Mouse (Mus musculus): Measurements from ENCODE around the gene Grin2d. TPM values are rescaled to one million over a fixed set of nuclear protein-coding genes. Genes with fewer than 3 reads are reported as not detected.
A peak's percentile ranks its signal among the peaks of the same experiment; 100 is the strongest.

Gene Grin2d
- polyA plus RNA-seq, 1 experiment, result 1.1 TPM

DNA sequence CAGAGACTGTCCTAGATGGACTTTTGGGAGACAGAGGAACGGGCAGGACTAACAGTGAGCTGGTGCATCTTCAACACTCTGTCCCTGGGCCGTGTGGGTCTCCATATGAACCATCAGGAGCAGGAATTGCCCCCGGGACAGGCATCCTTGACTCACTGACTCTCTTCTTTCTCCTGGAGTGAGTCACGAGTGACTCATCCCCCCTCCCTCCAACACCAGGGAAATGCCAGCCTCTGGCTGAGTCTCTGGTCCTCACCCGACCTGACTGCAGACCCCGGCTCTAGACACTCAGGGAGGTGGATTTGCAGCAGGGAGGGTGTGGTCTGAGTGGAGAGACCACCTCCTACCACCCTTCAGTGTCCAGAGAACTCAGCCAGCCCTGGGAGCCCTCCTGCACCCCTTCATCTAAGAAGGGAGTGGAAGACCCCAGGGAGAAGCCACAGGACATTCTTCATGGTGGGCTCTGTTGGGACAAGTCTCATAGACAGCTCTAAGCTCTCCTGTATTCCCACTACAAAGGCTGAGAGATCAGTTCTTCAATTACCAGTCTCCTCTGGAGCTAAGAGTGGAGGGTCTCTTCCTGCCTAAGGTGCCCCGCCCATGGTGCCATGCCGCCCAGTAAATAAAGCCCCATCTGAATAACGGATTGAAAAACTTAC is 42.5 kb upstream of the Grin2d start:
- no peaks in the 10 kb centered on the region for H3K36me3 ChIP-seq (ENCODE audit: control insufficient read depth, insufficient read depth, low read length)
- peak overlapping the region; percentile 84 for H3K27ac ChIP-seq (ENCODE audit: control insufficient read depth, insufficient read depth, low read length)
- H3K4me1 ChIP-seq (replicated peaks; ENCODE audit: control insufficient read depth, insufficient read depth, low read length), result peaks cover 66% of the 10 kb centered on the region
- TF ChIP-seq POLR2A (IDR thresholded peaks at IDR 0.05; ENCODE audit: control insufficient read depth, extremely low read depth, insufficient read depth, low read length, poor library complexity), result no peak
- WGBS, result 2% methylated on average over 9 of the region's 9 CpGs
- peak; percentile 36 for DNase-seq
- H3K27me3 ChIP-seq (ENCODE audit: control insufficient read depth, insufficient read depth, low read length), result no peaks in the 10 kb centered on the region
- peak overlapping the region; percentile 64 for H3K4me3 ChIP-seq (ENCODE audit: control insufficient read depth, insufficient read depth, low read length)

GRCm38 (mm10) chr7:45919761-45920160 is 41.6 kb upstream of the Grin2d start:
- 27% methylated on average over 4 of the region's 4 CpGs for WGBS
- TF ChIP-seq CTCF (IDR thresholded peaks at IDR 0.05; ENCODE audit: borderline replicate concordance, control insufficient read depth, extremely low read depth, insufficient read depth, low read length, poor library complexity), result no peak
- TF ChIP-seq POLR2A (IDR thresholded peaks at IDR 0.05; ENCODE audit: control insufficient read depth, extremely low read depth, insufficient read depth, low read length, poor library complexity), result no peak

GRCm38 (mm10) chr7:45919083-45919671 is 41.0 kb upstream of the Grin2d start:
- no peak overlapping the region for H3K4me3 ChIP-seq (ENCODE audit: control insufficient read depth, insufficient read depth, low read length)
- DNase-seq, result peak; percentile 43
- no peak overlapping the region for H3K27ac ChIP-seq (ENCODE audit: control insufficient read depth, insufficient read depth, low read length)
- peak; percentile 79; the same call in 1 of the 2 replicates for TF ChIP-seq CTCF (IDR thresholded peaks at IDR 0.05; ENCODE audit: borderline replicate concordance, control insufficient read depth, extremely low read depth, insufficient read depth, low read length, poor library complexity)
- TF ChIP-seq POLR2A (IDR thresholded peaks at IDR 0.05; ENCODE audit: control insufficient read depth, extremely low read depth, insufficient read depth, low read length, poor library complexity), result no peak
- H3K36me3 ChIP-seq (ENCODE audit: control insufficient read depth, insufficient read depth, low read length), result no peaks in the 10 kb centered on the region
- peaks cover 76% of the 10 kb centered on the region for H3K4me1 ChIP-seq (replicated peaks; ENCODE audit: control insufficient read depth, insufficient read depth, low read length)
- 87% methylated on average over 14 of the region's 14 CpGs for WGBS
- no peaks in the 10 kb centered on the region for H3K27me3 ChIP-seq (ENCODE audit: control insufficient read depth, insufficient read depth, low read length)

More at GRCm38 (mm10) chr7:45919761-45920160, 41.6 kb upstream of the Grin2d start:
- H3K27me3 ChIP-seq (ENCODE audit: control insufficient read depth, insufficient read depth, low read length), result no peaks in the 10 kb centered on the region
- peak overlapping the region; percentile 84 for H3K27ac ChIP-seq (ENCODE audit: control insufficient read depth, insufficient read depth, low read length)
- H3K4me1 ChIP-seq (replicated peaks; ENCODE audit: control insufficient read depth, insufficient read depth, low read length), result peaks cover 73% of the 10 kb centered on the region
- DNase-seq, result no peak
- peak overlapping the region; percentile 64 for H3K4me3 ChIP-seq (ENCODE audit: control insufficient read depth, insufficient read depth, low read length)
- H3K36me3 ChIP-seq (ENCODE audit: control insufficient read depth, insufficient read depth, low read length), result no peaks in the 10 kb centered on the region

GRCm38 (mm10) chr7:45917926-45918325 is 39.7 kb upstream of the Grin2d start:
- Histone ChIP-seq H3K4me3 (ENCODE audit: control insufficient read depth, insufficient read depth, low read length) (no peak overlapping the region), H3K27ac (ENCODE audit: control insufficient read depth, insufficient read depth, low read length) (peak overlapping the region; percentile 80; the same call in 1 of the 2 replicates), H3K36me3 (ENCODE audit: control insufficient read depth, insufficient read depth, low read length) (no peaks in the 10 kb centered on the region), H3K4me1 (replicated peaks; ENCODE audit: control insufficient read depth, insufficient read depth, low read length) (peaks cover 75% of the 10 kb centered on the region), H3K27me3 (ENCODE audit: control insufficient read depth, insufficient read depth, low read length) (no peaks in the 10 kb centered on the region)
- DNase-seq, result no peak
- WGBS, result 72% methylated on average over 15 of the region's 15 CpGs
- TF ChIP-seq POLR2A (IDR thresholded peaks at IDR 0.05; ENCODE audit: control insufficient read depth, extremely low read depth, insufficient read depth, low read length, poor library complexity) (no peak), CTCF (IDR thresholded peaks at IDR 0.05; ENCODE audit: borderline replicate concordance, control insufficient read depth, extremely low read depth, insufficient read depth, low read length, poor library complexity) (no peak)

- H3K27ac ChIP-seq (ENCODE audit: control insufficient read depth, insufficient read depth, low read length), result peak overlapping the region; percentile 80
- no peaks in the 10 kb centered on the region for H3K36me3 ChIP-seq (ENCODE audit: control insufficient read depth, insufficient read depth, low read length)
- H3K4me3 ChIP-seq (ENCODE audit: control insufficient read depth, insufficient read depth, low read length), result peak overlapping the region; percentile 36
- TF ChIP-seq POLR2A (IDR thresholded peaks at IDR 0.05; ENCODE audit: control insufficient read depth, extremely low read depth, insufficient read depth, low read length, poor library complexity) (no peak), CTCF (IDR thresholded peaks at IDR 0.05; ENCODE audit: borderline replicate concordance, control insufficient read depth, extremely low read depth, insufficient read depth, low read length, poor library complexity) (0 out of 2 replicates have a peak, but pooled peaks have one; percentile 2)
- H3K4me1 ChIP-seq (replicated peaks; ENCODE audit: control insufficient read depth, insufficient read depth, low read length), result peaks cover 67% of the 10 kb centered on the region
- 25% methylated on average over 13 of the region's 13 CpGs for WGBS
- DNase-seq, result no peak
- no peaks in the 10 kb centered on the region for H3K27me3 ChIP-seq (ENCODE audit: control insufficient read depth, insufficient read depth, low read length)
Measured at GRCm38 (mm10) chr7:45917004-45917704, 39.0 kb upstream of the Grin2d start.

DNA sequence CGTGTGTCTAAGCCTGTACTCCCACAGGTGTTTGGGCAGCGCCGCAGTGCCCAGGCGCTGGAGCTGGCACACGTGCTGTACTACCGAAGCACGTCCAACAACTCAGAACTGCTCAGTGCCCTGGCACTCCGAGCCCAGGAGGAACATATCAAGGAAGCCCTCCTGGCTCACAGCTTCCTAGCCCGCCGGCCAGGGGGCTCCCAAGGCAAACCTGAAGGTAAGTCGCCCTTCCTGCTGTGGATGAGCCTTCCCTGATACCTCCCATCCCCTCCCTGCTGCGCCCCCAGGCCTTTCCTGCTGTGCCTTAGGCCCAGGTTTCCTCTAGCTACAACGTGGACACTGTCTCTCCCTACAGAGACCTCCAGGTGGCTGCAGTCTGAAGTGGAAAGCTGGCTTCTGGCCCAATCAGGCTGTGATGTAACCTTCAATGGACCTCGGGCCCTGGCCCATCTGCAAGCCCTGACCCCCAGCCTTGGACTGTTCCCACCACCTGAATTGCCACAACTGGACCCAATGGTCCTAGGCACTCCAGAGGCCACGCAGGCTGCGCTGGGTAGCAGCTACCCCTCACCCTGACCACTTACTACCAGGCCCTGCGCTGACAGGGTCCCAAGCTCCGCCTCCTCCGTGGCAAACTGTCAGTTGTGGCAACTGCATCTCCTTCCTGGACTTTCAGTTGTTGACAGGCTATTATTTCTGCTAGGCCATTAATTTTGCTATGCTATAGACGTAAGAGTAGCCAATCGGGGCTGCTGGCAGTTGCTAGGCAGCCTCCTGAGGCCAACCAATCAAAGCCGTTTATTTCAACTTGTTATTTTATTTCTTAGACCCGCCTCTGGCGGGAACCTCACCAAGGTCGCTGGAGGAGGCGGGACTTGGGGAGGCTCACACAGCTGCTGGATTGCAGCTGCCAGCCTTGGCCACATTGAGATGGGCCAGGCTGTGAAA is 38.2 kb upstream of the Grin2d start:
- WGBS, result 13% methylated on average over 26 of the region's 26 CpGs
- Histone ChIP-seq H3K36me3 (ENCODE audit: control insufficient read depth, insufficient read depth, low read length) (no peaks in the 10 kb centered on the region), H3K4me1 (replicated peaks; ENCODE audit: control insufficient read depth, insufficient read depth, low read length) (peaks cover 61% of the 10 kb centered on the region), H3K27me3 (ENCODE audit: control insufficient read depth, insufficient read depth, low read length) (no peaks in the 10 kb centered on the region), H3K4me3 (ENCODE audit: control insufficient read depth, insufficient read depth, low read length) (peak overlapping the region; percentile 58), H3K27ac (ENCODE audit: control insufficient read depth, insufficient read depth, low read length) (peak overlapping the region; percentile 80)
- DNase-seq, result peak; percentile 86
- peak; percentile 49; the same call in 1 of the 2 replicates for TF ChIP-seq CTCF (IDR thresholded peaks at IDR 0.05; ENCODE audit: borderline replicate concordance, control insufficient read depth, extremely low read depth, insufficient read depth, low read length, poor library complexity)
- TF ChIP-seq POLR2A (IDR thresholded peaks at IDR 0.05; ENCODE audit: control insufficient read depth, extremely low read depth, insufficient read depth, low read length, poor library complexity), result 0 out of 2 replicates have a peak, but pooled peaks have one; percentile 9
